In genomic region chr5:30863852-30864251, GRCm38 (mm10) we compare ENCODE assay signal across 10 mouse cellular contexts. TPM values are rescaled to one million over a fixed set of nuclear protein-coding genes. Genes with fewer than 3 reads are reported as not detected.
DNase-seq lines count a peak whose midpoint lies in the region; ATAC-seq lines count a peak whose summit lies in the region.
"Had no signal": no experiment of that assay in that cellular context is flagged by ENCODE, and none has a peak within 500 bp of the region (broad histone marks: within the 10 kb centered on the region; RNA-seq: fewer than 3 reads in every experiment).

No protein-coding gene starts in this region.

- no peak for DNase-seq in kidney, adult 8-10 months
- peak; percentile 15 to 19 for DNase-seq in B cell, adult 2 months
- peak; percentile 74 for DNase-seq in ZHBTc4 (ENCODE audit: low read depth, low spot score)
- no peak for DNase-seq in right cerebral cortex, postnatal 4 days
- DNase-seq in forebrain, embryonic 10.5 days (ENCODE audit: extremely low spot score, low spot score) = no peak
- DNase-seq: adrenal gland, adult 2 months had no signal

- peaks cover 8% of the 10 kb centered on the region; the same call in 1 of the 2 replicates for H3K36me3 ChIP-seq in kidney, embryonic 16.5 days (ENCODE audit: insufficient read depth, low read length)
- no peaks in the 10 kb centered on the region for H3K36me3 ChIP-seq in liver, embryonic 16.5 days (ENCODE audit: control insufficient read depth, insufficient read depth)
- H3K36me3 ChIP-seq in forebrain, embryonic 10.5 days (replicated peaks) = peaks cover 39% of the 10 kb centered on the region

- H3K4me3 ChIP-seq in kidney, embryonic 16.5 days (ENCODE audit: low read length) = no peak overlapping the region
- no peak overlapping the region for H3K4me3 ChIP-seq in liver, embryonic 16.5 days (ENCODE audit: low read depth, low read length)
- H3K4me3 ChIP-seq in forebrain, embryonic 10.5 days = no peak overlapping the region
- H3K4me3 ChIP-seq: embryonic facial prominence, embryonic 12.5 days; midbrain, embryonic 12.5 days had no signal

- 64% methylated on average over 4 of the region's 4 CpGs for WGBS in kidney, embryonic 16.5 days
- WGBS in liver, embryonic 16.5 days (ENCODE audit: insufficient replicate concordance) = 34% methylated on average over 4 of the region's 4 CpGs
- 46% methylated on average over 4 of the region's 4 CpGs for WGBS in forebrain, embryonic 10.5 days

- no peaks in the 10 kb centered on the region for H3K27me3 ChIP-seq in kidney, embryonic 16.5 days (ENCODE audit: insufficient read depth, low read length)
- H3K27me3 ChIP-seq in liver, embryonic 16.5 days (ENCODE audit: control insufficient read depth, insufficient read depth, low read depth, low read length) = no peaks in the 10 kb centered on the region
- H3K27me3 ChIP-seq in forebrain, embryonic 10.5 days (ENCODE audit: poor library complexity, severe bottlenecking) = peaks cover 6% of the 10 kb centered on the region; the same call in 1 of the 2 replicates
- H3K27me3 ChIP-seq: embryonic facial prominence, embryonic 12.5 days; midbrain, embryonic 12.5 days had no signal

- H3K27ac ChIP-seq in kidney, embryonic 16.5 days (ENCODE audit: low read length) = no peak overlapping the region
- H3K27ac ChIP-seq in liver, embryonic 16.5 days (ENCODE audit: low read length) = no peak overlapping the region
- H3K27ac ChIP-seq in forebrain, embryonic 10.5 days = no peak overlapping the region
- H3K27ac ChIP-seq: embryonic facial prominence, embryonic 12.5 days; midbrain, embryonic 12.5 days had no signal

- ATAC-seq in kidney, embryonic 16.5 days (ENCODE audit: low FRiP score, low TSS enrichment) = peak; percentile 49
- ATAC-seq in liver, embryonic 16.5 days (ENCODE audit: low read depth) = peak; percentile 16; the same call in 1 of the 2 replicates

- 0 out of 2 replicates have a peak, but pooled peaks cover 5% of the 10 kb centered on the region for H3K4me1 ChIP-seq in kidney, embryonic 16.5 days (ENCODE audit: insufficient read depth, low read length)
- peaks cover under 1% of the 10 kb centered on the region; the same call in 1 of the 2 replicates for H3K4me1 ChIP-seq in liver, embryonic 16.5 days (ENCODE audit: control insufficient read depth, low read depth, low read length)
- H3K4me1 ChIP-seq in forebrain, embryonic 10.5 days = peaks cover under 1% of the 10 kb centered on the region

- H3K9ac ChIP-seq in kidney, embryonic 16.5 days (replicated peaks; ENCODE audit: low read length) = no peak overlapping the region
- H3K9ac ChIP-seq in liver, embryonic 16.5 days (ENCODE audit: low read depth, low read length) = no peak overlapping the region
- H3K9ac ChIP-seq: embryonic facial prominence, embryonic 12.5 days had no signal

- no peak overlapping the region for H3K4me2 ChIP-seq in kidney, embryonic 16.5 days (replicated peaks; ENCODE audit: low read depth, low read length)
- no peak overlapping the region for H3K4me2 ChIP-seq in liver, embryonic 16.5 days (ENCODE audit: low read depth, low read length)
- H3K4me2 ChIP-seq: embryonic facial prominence, embryonic 12.5 days; midbrain, embryonic 12.5 days had no signal

- H3K9me3 ChIP-seq in kidney, embryonic 16.5 days (ENCODE audit: low read length) = 0 out of 2 replicates have a peak, but pooled peaks cover 8% of the 10 kb centered on the region
- no peaks in the 10 kb centered on the region for H3K9me3 ChIP-seq in liver, embryonic 16.5 days (replicated peaks; ENCODE audit: control insufficient read depth, low read length)
- peaks cover 7% of the 10 kb centered on the region; the same call in 1 of the 2 replicates for H3K9me3 ChIP-seq in forebrain, embryonic 10.5 days
- H3K9me3 ChIP-seq: embryonic facial prominence, embryonic 12.5 days; midbrain, embryonic 12.5 days had no signal

RNA-seq across cellular contexts. Expression of gene Tmem214, which starts 4.0 kb away (rescaled TPM):
- 96.8 and 98.3 TPM in 2 replicates for polyA plus RNA-seq in kidney, embryonic 16.5 days (2015; fragmentation: Nextera tagmentation; extraction: Ambion mirVana)
- polyA plus RNA-seq in liver, embryonic 16.5 days (2015; fragmentation: Nextera tagmentation; extraction: Ambion mirVana) = 40.1 and 41.7 TPM in 2 replicates
- 62.3 and 63.2 TPM in 2 replicates for polyA plus RNA-seq in forebrain, embryonic 10.5 days (2016; fragmentation: Nextera tagmentation; extraction: Ambion mirVana)

RNA-seq across cellular contexts. Expression of gene Agbl5, which starts 24.6 kb away (rescaled TPM):
- 23.9 and 27.1 TPM in 2 replicates for polyA plus RNA-seq in kidney, embryonic 16.5 days (2015; fragmentation: Nextera tagmentation; extraction: Ambion mirVana)
- 5.7 and 6.1 TPM in 2 replicates for polyA plus RNA-seq in liver, embryonic 16.5 days (2015; fragmentation: Nextera tagmentation; extraction: Ambion mirVana)
- polyA plus RNA-seq in forebrain, embryonic 10.5 days (2016; fragmentation: Nextera tagmentation; extraction: Ambion mirVana) = 19.9 and 20.1 TPM in 2 replicates

RNA-seq across cellular contexts. Expression of gene Ost4, which starts 43.7 kb away (rescaled TPM):
- polyA plus RNA-seq in kidney, embryonic 16.5 days (2015; fragmentation: Nextera tagmentation; extraction: Ambion mirVana) = 457 and 467 TPM in 2 replicates
- 311 and 346 TPM in 2 replicates for polyA plus RNA-seq in liver, embryonic 16.5 days (2015; fragmentation: Nextera tagmentation; extraction: Ambion mirVana)
- 392 and 397 TPM in 2 replicates for polyA plus RNA-seq in forebrain, embryonic 10.5 days (2016; fragmentation: Nextera tagmentation; extraction: Ambion mirVana)

RNA-seq across cellular contexts. Expression of gene Emilin1, which starts 49.4 kb away (rescaled TPM):
- 335 and 366 TPM in 2 replicates for polyA plus RNA-seq in kidney, embryonic 16.5 days (2015; fragmentation: Nextera tagmentation; extraction: Ambion mirVana)
- polyA plus RNA-seq in liver, embryonic 16.5 days (2015; fragmentation: Nextera tagmentation; extraction: Ambion mirVana) = 37.2 and 39.1 TPM in 2 replicates
- 78.2 and 78.3 TPM in 2 replicates for polyA plus RNA-seq in forebrain, embryonic 10.5 days (2016; fragmentation: Nextera tagmentation; extraction: Ambion mirVana)

RNA-seq across cellular contexts. Expression of gene Mapre3, which starts 49.4 kb away (rescaled TPM):
- polyA plus RNA-seq in kidney, embryonic 16.5 days (2015; fragmentation: Nextera tagmentation; extraction: Ambion mirVana) = 22.1 and 22.7 TPM in 2 replicates
- polyA plus RNA-seq in liver, embryonic 16.5 days (2015; fragmentation: Nextera tagmentation; extraction: Ambion mirVana) = 2.0 and 3.3 TPM in 2 replicates
- polyA plus RNA-seq in forebrain, embryonic 10.5 days (2016; fragmentation: Nextera tagmentation; extraction: Ambion mirVana) = 15.6 and 16.5 TPM in 2 replicates

Comparison
In these comparisons a context has a peak if more than half of its experiments do, and no peak if none do; other contexts are left out.
1. DNase-seq: peak in B cell, adult 2 months (2 of 2) and ZHBTc4 (single experiment); none in kidney, adult 8-10 months (0 of 2), right cerebral cortex, postnatal 4 days (single experiment) and forebrain, embryonic 10.5 days (single experiment).